21 mouse cellular contexts compared by ENCODE assay signal in genomic region chr6:116126577-116126976, GRCm38 (mm10).
"Had no signal": no experiment of that assay in that cellular context is flagged by ENCODE, and none has a peak within 500 bp of the region (broad histone marks: within the 10 kb centered on the region; RNA-seq: fewer than 3 reads in every experiment).

No protein-coding gene starts in this region.

- ATAC-seq: lung, postnatal 0 days; midbrain, embryonic 13.5 days; midbrain, embryonic 16.5 days had no signal

- H3K9me3 ChIP-seq: limb, embryonic 10.5 days; limb, embryonic 13.5 days; liver, embryonic 13.5 days; megakaryocyte, embryonic 14.5 days; midbrain, embryonic 10.5 days; midbrain, embryonic 13.5 days; neural tube, embryonic 13.5 days; stomach, embryonic 15.5 days had no signal

- H3K27me3 ChIP-seq: limb, embryonic 13.5 days; liver, embryonic 13.5 days; megakaryocyte, embryonic 14.5 days; midbrain, embryonic 13.5 days; neural tube, embryonic 13.5 days; stomach, embryonic 15.5 days had no signal

- H3K9ac ChIP-seq: limb, embryonic 13.5 days; liver, embryonic 13.5 days; lung, embryonic 14.5 days; midbrain, embryonic 13.5 days; neural tube, embryonic 13.5 days; stomach, embryonic 15.5 days had no signal

- H3K4me2 ChIP-seq: limb, embryonic 13.5 days; liver, embryonic 13.5 days; lung, embryonic 14.5 days; midbrain, embryonic 13.5 days; neural tube, embryonic 13.5 days; stomach, embryonic 15.5 days had no signal

- H3K4me3 ChIP-seq: limb, embryonic 10.5 days; limb, embryonic 13.5 days; liver, embryonic 13.5 days; megakaryocyte, embryonic 14.5 days; midbrain, embryonic 10.5 days; midbrain, embryonic 13.5 days; myocyte; neural tube, embryonic 13.5 days; stomach, embryonic 15.5 days had no signal

- H3K4me1 ChIP-seq: limb, embryonic 10.5 days; limb, embryonic 13.5 days; neural tube, embryonic 13.5 days; stomach, embryonic 15.5 days had no signal

- DNase-seq: kidney, adult 11 months; kidney, postnatal 14 days; kidney, postnatal 4 days; liver; liver, embryonic 13.5 days; lung, embryonic 14.5 days; retina, postnatal 1 day; right cerebral cortex, postnatal 25 days; spleen, adult 18-20 months; thymus, postnatal 25 days had no signal

- H3K27ac ChIP-seq: limb, embryonic 10.5 days; limb, embryonic 13.5 days; liver, embryonic 13.5 days; macrophage; midbrain, embryonic 13.5 days; neural tube, embryonic 13.5 days; stomach, embryonic 15.5 days had no signal
